ENCODE assay signal across 22 mouse cellular contexts in the genomic region with DNA sequence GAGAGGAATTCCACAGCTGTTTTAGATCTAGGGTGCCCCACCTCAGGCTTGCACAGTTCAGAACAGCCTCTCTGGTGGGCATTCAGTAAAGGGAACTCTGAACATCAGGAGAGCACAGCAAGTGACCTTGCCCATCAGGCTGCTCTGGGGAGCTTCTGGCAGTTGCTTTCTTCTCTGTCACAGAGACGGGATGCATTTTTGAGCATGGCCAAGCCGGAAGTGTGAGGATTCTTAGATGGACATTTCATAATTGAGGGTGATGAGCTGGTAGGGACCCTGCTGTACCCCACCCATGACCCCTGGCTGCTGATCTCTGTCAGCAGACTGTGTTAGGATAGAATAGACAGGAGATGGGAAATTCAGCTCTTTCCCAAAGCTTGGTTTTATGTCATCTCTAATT.
A peak's percentile ranks its signal among the peaks of the same experiment; 100 is the strongest.
DNase-seq lines count a peak whose midpoint lies in the region; ATAC-seq and TF ChIP-seq lines count a peak whose summit lies in the region.
"Had no signal": no experiment of that assay in that cellular context is flagged by ENCODE, and none has a peak within 500 bp of the region (broad histone marks: within the 10 kb centered on the region; RNA-seq: fewer than 3 reads in every experiment).

No protein-coding gene starts in this region.

- H3K27ac ChIP-seq in lung, postnatal 0 days (ENCODE audit: low read length) = no peak overlapping the region
- H3K27ac ChIP-seq: embryonic facial prominence, embryonic 10.5 days; embryonic facial prominence, embryonic 12.5 days; forebrain, embryonic 13.5 days; forebrain, embryonic 15.5 days had no signal

- no peaks in the 10 kb centered on the region for H3K4me1 ChIP-seq in lung, postnatal 0 days (ENCODE audit: insufficient read depth, low read depth, low read length)
- H3K4me1 ChIP-seq: embryonic facial prominence, embryonic 12.5 days; forebrain, embryonic 13.5 days; forebrain, embryonic 15.5 days had no signal

- no peaks in the 10 kb centered on the region for H3K36me3 ChIP-seq in lung, postnatal 0 days (ENCODE audit: insufficient read depth, low read length)
- H3K36me3 ChIP-seq: embryonic facial prominence, embryonic 10.5 days; embryonic facial prominence, embryonic 12.5 days; G1E had no signal

- H3K27me3 ChIP-seq in lung, postnatal 0 days (replicated peaks; ENCODE audit: insufficient read depth, low read length) = no peaks in the 10 kb centered on the region
- H3K27me3 ChIP-seq: CH12.LX; embryonic facial prominence, embryonic 12.5 days; forebrain, embryonic 13.5 days; forebrain, embryonic 15.5 days had no signal

- no peak overlapping the region for H3K9ac ChIP-seq in lung, postnatal 0 days (replicated peaks; ENCODE audit: low read depth)
- H3K9ac ChIP-seq: embryonic facial prominence, embryonic 12.5 days; forebrain, embryonic 13.5 days; forebrain, embryonic 15.5 days; forebrain, postnatal 0 days had no signal

- DNase-seq in cerebellum, adult 11-12 months = peak; percentile 30
- no peak for DNase-seq in cerebellum, adult 18-20 months
- peak; percentile 35 to 53 for DNase-seq in cerebellum, postnatal 10 days
- DNase-seq in cerebellum, postnatal 4 days (ENCODE audit: low spot score in 2 of 2) = no peak
- DNase-seq in cerebellum, postnatal 25 days = peak; percentile 29 to 45
- no peak for DNase-seq in cerebellum, postnatal 36 days
- peak; percentile 13 for DNase-seq in lung, postnatal 10 days
- no peak for DNase-seq in lung, postnatal 0 days (ENCODE audit: low spot score)
- DNase-seq: adrenal gland, adult 8-10 months; adrenal gland, postnatal 14 days; adrenal gland, postnatal 36 days; B cell, adult 2 months; forebrain, postnatal 0 days had no signal

- no peak for TF ChIP-seq EP300 in lung, postnatal 0 days (IDR thresholded peaks at IDR 0.05)

- no peak for ATAC-seq in lung, postnatal 0 days
- ATAC-seq: activated CD4-positive, CD25-positive, alpha-beta regulatory T cell, adult 4 months; CD4-positive, CD25-positive, alpha-beta regulatory T cell, adult 4 months; forebrain, embryonic 13.5 days; forebrain, embryonic 15.5 days; forebrain, postnatal 0 days; Patski had no signal

- 53% methylated on average over 2 of the region's 2 CpGs for WGBS in lung, postnatal 0 days

- H3K4me2 ChIP-seq in lung, postnatal 0 days (replicated peaks; ENCODE audit: low read depth, low read length) = no peak overlapping the region
- H3K4me2 ChIP-seq: embryonic facial prominence, embryonic 12.5 days; forebrain, embryonic 13.5 days; forebrain, embryonic 15.5 days had no signal

- TF ChIP-seq CTCF in lung, postnatal 0 days (IDR thresholded peaks at IDR 0.05) = no peak

- no peaks in the 10 kb centered on the region for H3K9me3 ChIP-seq in lung, postnatal 0 days (ENCODE audit: low read length)
- H3K9me3 ChIP-seq: embryonic facial prominence, embryonic 10.5 days; embryonic facial prominence, embryonic 12.5 days; forebrain, embryonic 13.5 days; forebrain, embryonic 15.5 days had no signal

- H3K4me3 ChIP-seq in lung, postnatal 0 days (ENCODE audit: low read depth, low read length) = no peak overlapping the region
- H3K4me3 ChIP-seq: embryonic facial prominence, embryonic 10.5 days; embryonic facial prominence, embryonic 12.5 days; forebrain, embryonic 13.5 days; forebrain, embryonic 15.5 days had no signal

Comparison
In these comparisons a context has a peak if more than half of its experiments do, and no peak if none do; other contexts are left out.
1. DNase-seq: peak in cerebellum, adult 11-12 months (single experiment), cerebellum, postnatal 10 days (2 of 2), cerebellum, postnatal 25 days (2 of 2) and lung, postnatal 10 days (single experiment); none in cerebellum, adult 18-20 months (0 of 2), cerebellum, postnatal 4 days (0 of 2), cerebellum, postnatal 36 days (0 of 2) and lung, postnatal 0 days (single experiment).